Mouse (Mus musculus) central nervous system, embryonic 18 days (tissue): ENCODE measurements around the gene Yipf4. TPM values are rescaled to one million over a fixed set of nuclear protein-coding genes. Genes with fewer than 3 reads are reported as not detected.

Experiments
- polyA plus RNA-seq: library from polyadenylated mRNA; depleted of rRNA; stranded (reverse); fragments of >200 nt; gene quantifications from 2 replicates; pipeline ENCODE4 v1.2.3, GENCODE M21; 2012; rRNA removed

The Yipf4 gene
- 31.3 and 34.1 TPM in 2 replicates for polyA plus RNA-seq

GRCm38 (mm10) chr17:74489024-74489900 lies at the start of gene Yipf4:
TSS of gene Yipf4 (plus strand) at chr17:74489493.

GRCm38 (mm10) chr17:74458711-74459408 lies 30.4 kb upstream of the Yipf4 start, which contains the start of gene Nlrc4:
TSS of gene Nlrc4 (minus strand) at chr17:74459142.

GRCm38 (mm10) chr17:74527729-74528607 lies 38.7 kb downstream of the Yipf4 start, which contains the start of gene Birc6:
TSS of gene Birc6 (plus strand) at chr17:74528295.

Other genes with a start within 250 kb of the Yipf4 start
- 78.6 and 90.6 TPM in 2 replicates for gene Memo1, start 194.0 kb upstream of the Yipf4 start, polyA plus RNA-seq
- 141 and 155 TPM in 2 replicates for gene Dpy30, start 165.5 kb upstream of the Yipf4 start, polyA plus RNA-seq
- gene Spast, start 150.5 kb upstream of the Yipf4 start, polyA plus RNA-seq: 70.5 and 70.7 TPM in 2 replicates
- 28.2 and 29.8 TPM in 2 replicates for gene Slc30a6, start 93.9 kb upstream of the Yipf4 start, polyA plus RNA-seq
- 0.03 and 0.06 TPM in 2 replicates for gene Nlrc4, start 30.4 kb upstream of the Yipf4 start, polyA plus RNA-seq
- 100 and 106 TPM in 2 replicates for gene Birc6, start 38.8 kb downstream of the Yipf4 start, polyA plus RNA-seq
- 13.8 and 15.3 TPM in 2 replicates for gene Ttc27, start 228.2 kb downstream of the Yipf4 start, polyA plus RNA-seq